Mouse (Mus musculus) lung, postnatal 4 days (tissue): ENCODE data around the gene Tmprss3.
A peak's percentile ranks its signal among the peaks of the same experiment; 100 is the strongest.

Experiments used
- DNase-seq, 2 experiments: peaks; one replicate each; pipeline ENCODE4 v3.0.0; 2021

Tmprss3 gene

DNA sequence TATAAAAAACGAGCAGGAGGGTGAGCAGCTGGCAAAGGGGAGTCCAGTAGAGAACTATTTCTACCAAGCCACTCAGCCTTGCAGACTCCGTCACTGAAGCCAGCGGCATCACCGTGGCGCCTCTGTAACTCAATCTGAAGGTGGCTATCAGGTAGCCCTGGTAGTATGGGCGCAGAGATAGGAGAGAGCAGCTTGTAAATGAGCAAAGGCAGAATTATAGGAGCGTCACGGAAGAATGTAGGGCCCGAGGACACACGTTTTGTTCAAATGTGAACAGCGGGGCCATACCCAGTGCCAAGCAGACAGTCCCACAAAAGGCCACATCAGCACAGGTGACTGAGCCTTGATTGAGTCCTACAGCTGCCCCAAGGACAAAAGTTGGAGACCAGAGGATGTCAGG, at the start of gene Tmprss3:
Gene Tmprss3, minus strand, starts transcription at position 101 of the 400 bp plus-strand sequence.
- no peak for DNase-seq

- DNase-seq: no peak
These were observed 48.4 kb upstream of the Tmprss3 start for GRCm38 (mm10) chr17:31247144-31247543.

DNA sequence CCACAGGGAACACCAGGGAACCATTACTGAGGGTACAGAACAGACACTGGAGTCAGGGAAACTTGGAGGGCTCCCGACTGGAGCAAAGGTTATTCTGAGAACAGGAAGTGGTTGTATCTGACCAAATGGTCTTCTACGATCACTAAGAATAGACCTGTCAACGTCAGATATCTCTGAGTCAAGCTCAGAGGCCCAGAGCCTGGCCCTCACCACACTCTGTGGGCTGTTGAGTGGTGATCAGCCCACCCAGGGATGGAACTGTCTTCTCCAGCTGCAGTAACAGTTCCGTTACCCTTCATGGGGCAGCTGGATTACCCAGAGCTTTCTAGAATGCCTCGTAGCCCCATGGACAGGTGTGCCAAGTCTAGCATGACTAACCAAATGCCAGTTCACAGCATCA, 46.5 kb upstream of the Tmprss3 start:
- DNase-seq: no peak

DNA sequence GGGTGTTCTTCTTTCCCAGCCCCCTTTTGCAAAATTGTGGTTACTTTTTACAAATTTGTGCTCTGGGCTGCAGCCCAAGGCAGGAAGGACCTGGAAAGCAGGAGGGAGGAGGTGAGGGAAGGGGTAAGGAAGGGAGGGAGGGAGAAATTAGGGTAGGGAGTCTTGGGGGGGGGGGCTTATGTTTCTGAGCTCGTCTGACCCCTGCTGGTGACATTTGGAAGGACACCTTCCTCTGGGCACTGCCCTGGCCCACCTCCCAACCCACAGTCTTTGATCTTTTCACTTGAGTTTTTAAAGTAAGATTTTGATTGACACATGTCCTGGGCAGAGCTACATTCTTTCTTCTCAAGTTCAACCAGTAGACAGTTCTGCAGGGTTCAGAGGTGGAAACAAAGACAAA, 44.0 kb upstream of the Tmprss3 start:
- DNase-seq: no peak

GRCm38 (mm10) chr17:31241156-31241555, 42.4 kb upstream of the Tmprss3 start:
- no peak for DNase-seq

DNA sequence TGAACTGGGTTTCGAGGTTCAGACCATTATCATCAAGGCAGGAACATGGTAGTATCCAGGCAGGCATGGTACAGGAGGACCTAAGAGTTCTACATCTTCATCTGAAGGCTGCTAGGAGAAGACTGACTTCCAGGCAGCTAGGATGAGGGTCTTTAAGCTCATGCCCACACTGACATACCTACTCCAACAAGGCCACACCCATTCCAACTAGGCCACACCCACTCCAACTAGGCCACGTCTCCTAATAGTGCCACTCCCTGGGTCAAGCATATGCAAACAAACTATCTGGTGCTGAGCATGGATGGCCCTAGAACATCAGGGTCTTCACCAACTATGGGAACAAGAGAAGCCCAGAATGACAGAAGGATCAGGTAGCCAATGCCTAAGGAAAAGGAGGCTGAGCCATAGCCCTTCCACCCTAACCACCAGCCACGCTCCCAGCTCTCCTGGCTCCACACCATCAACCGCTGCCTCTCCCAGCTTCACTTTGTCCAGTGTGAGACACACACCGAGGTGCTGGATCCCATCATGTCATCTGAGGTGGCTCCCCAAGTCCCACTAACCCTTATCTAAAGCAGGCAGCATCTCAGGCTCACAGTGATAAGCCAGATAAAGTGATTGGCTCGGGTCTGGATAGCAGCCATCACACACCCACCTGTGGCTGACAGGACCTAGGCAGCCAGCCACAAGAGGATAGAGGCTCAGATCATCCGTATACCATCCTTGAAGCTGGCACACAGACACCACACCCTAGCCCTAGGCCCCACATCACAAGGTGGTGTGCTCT, 39.6 kb upstream of the Tmprss3 start:
- DNase-seq: no peak

DNA sequence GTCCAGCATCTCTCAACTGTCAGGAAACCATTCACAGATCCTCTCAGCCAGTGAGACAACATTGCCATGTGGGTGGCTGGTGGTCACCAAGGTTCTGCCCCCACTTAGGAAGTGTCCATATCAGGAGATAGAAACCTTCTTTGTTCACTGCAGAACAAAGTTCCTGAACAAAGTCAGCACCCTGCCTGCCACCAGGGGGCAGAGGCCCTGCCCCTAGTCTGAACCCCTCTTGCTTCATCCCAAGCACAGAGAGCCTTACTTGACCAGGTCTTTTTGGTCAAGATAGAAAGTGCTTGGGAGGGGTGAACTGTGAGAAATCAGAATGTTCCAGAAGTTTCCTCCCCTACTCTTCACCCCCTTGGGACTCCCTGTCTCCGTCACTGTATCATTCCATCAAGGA, 37.1 kb upstream of the Tmprss3 start:
- DNase-seq: no peak

DNA sequence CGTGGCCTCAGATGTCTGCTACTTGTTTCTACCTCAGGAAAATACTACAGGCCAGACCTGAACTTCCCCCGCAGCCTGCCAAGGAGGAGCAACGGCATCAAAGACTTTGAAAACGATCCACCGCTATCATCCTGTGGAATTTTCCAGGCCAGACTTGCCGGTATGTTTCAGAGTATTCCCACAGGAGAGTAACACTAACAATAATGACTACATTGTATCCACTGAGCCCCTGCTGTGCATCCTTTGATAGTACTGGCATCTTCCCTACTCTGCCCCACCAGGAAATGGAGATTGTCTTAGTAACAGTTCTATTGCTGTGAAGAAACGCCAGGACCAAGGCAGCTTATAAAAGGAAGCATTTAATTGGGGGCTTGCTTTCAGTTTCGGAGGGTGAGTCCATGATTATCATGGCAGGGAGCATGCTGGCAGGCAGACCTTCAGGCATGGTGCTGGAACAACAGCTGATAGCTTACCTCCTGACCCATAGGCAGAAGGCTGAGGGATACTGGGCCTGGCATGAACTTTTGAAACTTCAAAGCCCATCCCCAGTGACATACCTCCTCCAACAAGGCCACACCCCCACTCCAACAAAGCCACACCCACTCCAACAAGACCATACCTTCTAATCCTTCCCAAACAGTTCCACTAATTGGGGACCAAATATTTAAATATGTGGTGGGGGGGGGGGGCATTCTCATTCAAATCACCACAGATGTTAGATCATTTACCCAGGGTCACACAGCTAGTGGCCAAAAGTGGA, 33.7 kb upstream of the Tmprss3 start:
- DNase-seq: no peak

GRCm38 (mm10) chr17:31231780-31232179, 33.0 kb upstream of the Tmprss3 start:
- no peak for DNase-seq

- no peak for DNase-seq
These were observed 28.2 kb upstream of the Tmprss3 start for GRCm38 (mm10) chr17:31226931-31227330.

- DNase-seq: no peak
These were observed 27.6 kb upstream of the Tmprss3 start for GRCm38 (mm10) chr17:31226368-31226767.

DNA sequence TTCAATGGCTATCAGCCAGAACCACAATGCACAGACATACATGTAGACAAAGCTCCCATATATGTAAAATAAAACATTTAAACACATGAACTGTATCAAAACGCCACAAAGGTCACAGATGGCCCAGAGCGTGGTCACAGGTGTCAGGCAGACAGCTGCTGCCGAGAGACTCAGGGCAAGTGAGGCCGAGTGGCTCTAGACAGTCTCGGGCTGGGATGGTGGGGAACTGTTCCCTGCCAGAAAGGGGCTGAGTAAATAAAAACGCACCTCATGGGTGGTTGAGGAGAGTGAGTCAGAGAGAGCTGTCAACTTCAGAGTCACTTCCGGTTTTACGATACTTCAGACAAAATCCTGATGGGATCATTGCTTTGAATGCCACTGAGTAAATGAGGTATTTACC, 25.8 kb upstream of the Tmprss3 start:
- no peak for DNase-seq

DNA sequence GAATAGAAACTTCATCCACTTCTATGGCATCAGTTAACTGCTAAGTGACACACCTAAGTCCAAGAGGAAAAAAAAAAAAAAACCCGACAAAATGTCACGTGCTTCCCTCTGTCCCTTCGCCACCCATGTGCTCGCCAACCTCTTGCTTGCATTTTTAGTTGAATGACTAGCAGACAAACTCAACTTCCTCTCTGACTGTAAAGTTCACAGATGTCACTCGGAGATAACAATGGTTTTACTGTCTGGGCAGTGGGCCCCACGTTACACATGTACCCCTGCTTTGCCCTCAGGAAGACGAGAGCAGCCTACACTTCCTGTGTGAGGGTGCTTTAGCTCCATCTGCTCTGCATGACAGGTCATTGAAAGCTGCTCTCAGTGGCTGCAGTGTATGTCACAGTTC, 25.1 kb upstream of the Tmprss3 start:
- DNase-seq: peak; percentile 22 to 40

- no peak for DNase-seq
These were observed 24.1 kb upstream of the Tmprss3 start for GRCm38 (mm10) chr17:31222810-31223310.

GRCm38 (mm10) chr17:31216068-31216955, 17.5 kb upstream of the Tmprss3 start:
- peak in 1 of 2 experiments; percentile 18 for DNase-seq

DNA sequence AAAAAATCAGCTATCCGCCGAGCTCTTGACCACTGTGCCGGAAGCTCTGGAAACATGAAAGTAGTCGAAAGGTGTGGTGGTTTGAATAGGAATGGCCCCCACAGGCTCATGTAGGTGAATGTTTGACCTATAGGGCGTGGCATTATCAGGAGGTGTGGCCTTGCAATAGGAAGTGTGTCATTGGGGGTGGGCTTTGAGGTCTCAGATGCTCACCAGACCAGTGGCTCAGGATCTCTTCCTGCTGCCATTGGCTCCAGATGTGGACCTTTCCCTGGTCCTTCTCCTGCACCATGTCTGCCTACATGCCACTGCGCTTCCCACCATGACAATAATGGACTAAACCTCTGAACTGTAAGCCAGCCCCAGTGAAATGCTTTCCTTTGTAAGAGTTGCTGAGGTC, 13.1 kb upstream of the Tmprss3 start:
- DNase-seq: no peak

- peak in 1 of 2 experiments; percentile 7 for DNase-seq
These were observed 11.5 kb upstream of the Tmprss3 start for GRCm38 (mm10) chr17:31210299-31210698.

GRCm38 (mm10) chr17:31209376-31209930, 10.7 kb upstream of the Tmprss3 start:
- DNase-seq: peak in 1 of 2 experiments; percentile 13

DNA sequence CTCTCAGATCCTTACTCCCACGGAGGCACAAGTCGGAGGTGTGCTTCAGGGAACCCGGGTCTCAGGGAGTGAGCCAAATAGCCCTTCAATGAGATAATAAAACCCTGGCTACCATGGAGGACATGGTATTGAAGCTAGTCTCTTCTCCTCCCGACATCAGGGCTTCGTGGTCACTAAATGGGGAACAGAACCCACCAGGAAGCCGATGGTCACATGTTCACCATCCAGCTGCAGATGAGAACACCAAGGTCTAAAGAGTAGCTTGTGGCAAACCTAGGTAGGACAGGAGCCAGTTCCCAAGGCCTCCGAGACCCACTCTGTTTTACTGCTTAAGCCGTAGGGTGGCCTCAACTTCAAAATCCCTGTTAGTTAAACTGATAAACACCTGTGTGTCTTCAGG, 9.9 kb upstream of the Tmprss3 start:
- DNase-seq: peak in 1 of 2 experiments; percentile 6

- DNase-seq: peak in 1 of 2 experiments; percentile 17
These were observed 9.1 kb upstream of the Tmprss3 start, which contains the start of gene Ubash3a for GRCm38 (mm10) chr17:31207771-31208334. Ubash3a (plus strand) TSS chr17:31207873.

- DNase-seq: no peak
These were observed 2.5 kb downstream of the Tmprss3 start for GRCm38 (mm10) chr17:31196283-31196682.

GRCm38 (mm10) chr17:31195207-31195606, 3.6 kb downstream of the Tmprss3 start:
- no peak for DNase-seq
